Mouse (Mus musculus) stomach, embryonic 14.5 days (tissue): Measurements from ENCODE around the gene Sumf1. TPM values are rescaled to one million over a fixed set of nuclear protein-coding genes. Genes with fewer than 3 reads are reported as not detected.

Source experiments
- ATAC-seq: fragments of 200-750 bp; cut with Nextera tagmentation; 2 replicates; pipeline ENCODE4 v1.8.0; 2017; ENCODE audit warnings: low read depth, moderate TSS enrichment; ENCODE audit not compliant: insufficient number of reproducible peaks, insufficient read depth, low FRiP score
- H3K27ac ChIP-seq: fragments of 300-500 bp; sonication (generic); 2 replicates; pipeline ENCODE4 v1.5.1; 2014; ENCODE audit warnings: mild to moderate bottlenecking, low read length, moderate library complexity, mixed read lengths
- H3K27me3 ChIP-seq: fragments of 300-500 bp; sonication (generic); 2 replicates; pipeline ENCODE4 v1.6.1; 2014; ENCODE audit warnings: low read length, control low read depth, mixed read lengths; ENCODE audit not compliant: control insufficient read depth, insufficient read depth
- H3K36me3 ChIP-seq: fragments of 300-500 bp; sonication (generic); 2 replicates; pipeline ENCODE4 v1.6.1; 2014; ENCODE audit warnings: mild to moderate bottlenecking, control low read depth, low read length, moderate library complexity, mixed read lengths; ENCODE audit not compliant: control insufficient read depth, insufficient read depth
- H3K4me1 ChIP-seq: fragments of 300-500 bp; sonication (generic); 2 replicates; pipeline ENCODE4 v1.6.1; 2014; ENCODE audit warnings: low read length, control low read depth, mixed read lengths; ENCODE audit not compliant: control insufficient read depth, insufficient read depth
- H3K4me2 ChIP-seq: fragments of 300-500 bp; sonication (generic); replicated peaks from 2 replicates; pipeline ENCODE4 v1.6.1; 2014; ENCODE audit warnings: low read depth, low read length, control low read depth
- H3K4me3 ChIP-seq: fragments of 300-500 bp; sonication (generic); 2 replicates; pipeline ENCODE4 v1.5.1; 2014; ENCODE audit warnings: low read depth, low read length, control low read depth
- H3K9ac ChIP-seq: fragments of 300-500 bp; sonication (generic); replicated peaks from 2 replicates; pipeline ENCODE4 v1.6.1; 2014; ENCODE audit warnings: low read depth, mild to moderate bottlenecking, control low read depth, low read length, moderate library complexity, mixed read lengths
- H3K9me3 ChIP-seq: fragments of 300-500 bp; sonication (generic); 2 replicates; pipeline ENCODE4 v1.6.1; 2016; ENCODE audit warnings: low read depth, low read length, control low read depth; ENCODE audit not compliant: control insufficient read depth
- WGBS: fragments of 180-500 bp; shearing (Covaris S2); extraction: QIAGEN DNeasy Blood & Tissue Kit; methylation state at CpG from one replicate; pipeline ENCODE4 v1.1.7; 2014; 5-methylcytosine and 5-hydroxymethylcytosine counted together
- polyA plus RNA-seq: library from polyadenylated mRNA; unstranded; fragments of >200 nt; fragmentation: Nextera tagmentation; extraction: Ambion mirVana; gene quantifications from 2 replicates; pipeline ENCODE4 v1.2.1, GENCODE M21; 2014

Gene Sumf1
- polyA plus RNA-seq, 1 experiment from 2014 or later = 23.6 TPM

DNA sequence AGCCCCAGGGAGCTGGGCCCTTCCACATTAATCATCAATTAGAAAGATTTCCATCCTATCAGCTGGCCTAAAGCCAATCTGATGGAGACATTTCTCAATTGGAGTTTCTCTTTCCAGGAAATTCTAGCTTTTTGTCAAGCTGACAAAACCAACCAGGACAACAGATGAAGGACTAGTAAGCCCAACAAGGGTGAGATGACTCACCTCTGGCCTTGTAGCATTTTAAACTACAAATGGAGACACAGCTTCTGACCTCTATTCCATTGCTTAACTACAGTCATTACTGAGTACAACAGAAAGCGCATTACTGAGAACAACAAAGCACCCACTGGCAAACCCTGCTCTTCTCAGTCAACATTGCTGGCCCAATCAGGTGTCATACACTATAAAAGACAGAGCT is 49.1 kb downstream of the Sumf1 start:
- H3K27me3 ChIP-seq = no peaks in the 10 kb centered on the region
- H3K4me2 ChIP-seq = no peak overlapping the region
- H3K4me1 ChIP-seq = no peaks in the 10 kb centered on the region
- H3K9ac ChIP-seq = no peak overlapping the region
- H3K27ac ChIP-seq = no peak overlapping the region
- ATAC-seq = no peak
- H3K36me3 ChIP-seq = no peaks in the 10 kb centered on the region
- no peak overlapping the region for H3K4me3 ChIP-seq
- no peaks in the 10 kb centered on the region for H3K9me3 ChIP-seq
- WGBS = 88% methylated on average over 1 of the region's 1 CpGs

- WGBS = 92% methylated on average over 5 of the region's 5 CpGs
- H3K27me3 ChIP-seq = no peaks in the 10 kb centered on the region
- no peaks in the 10 kb centered on the region for H3K9me3 ChIP-seq
- H3K36me3 ChIP-seq = no peaks in the 10 kb centered on the region
- no peak overlapping the region for H3K27ac ChIP-seq
- ATAC-seq = no peak
- no peak overlapping the region for H3K4me2 ChIP-seq
- no peaks in the 10 kb centered on the region for H3K4me1 ChIP-seq
- H3K9ac ChIP-seq = no peak overlapping the region
- H3K4me3 ChIP-seq = no peak overlapping the region
Observed at GRCm38 (mm10) chr6:108132268-108132935, 53.0 kb downstream of the Sumf1 start.

DNA sequence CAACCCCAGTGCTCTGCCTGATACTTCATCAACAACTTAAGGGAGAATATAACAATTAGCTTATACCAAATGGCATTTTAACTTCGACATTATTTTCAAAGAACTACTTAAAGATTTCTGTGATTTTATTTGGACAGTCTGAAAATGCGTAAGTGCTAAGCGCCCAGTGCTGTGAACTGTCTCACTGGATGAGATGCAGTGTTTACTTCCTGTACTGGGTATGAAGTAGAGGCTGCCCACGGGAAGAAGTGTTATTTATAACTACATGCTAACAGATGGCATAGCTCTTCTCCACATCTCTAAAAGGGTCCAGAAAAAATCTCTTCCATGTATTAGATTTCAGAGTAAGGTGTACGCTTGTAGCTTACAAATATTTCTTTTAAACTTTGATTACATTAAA is 54.7 kb downstream of the Sumf1 start:
- H3K4me1 ChIP-seq = no peaks in the 10 kb centered on the region
- WGBS = 72% methylated on average over 5 of the region's 5 CpGs
- H3K4me2 ChIP-seq = no peak overlapping the region
- H3K27me3 ChIP-seq = no peaks in the 10 kb centered on the region
- H3K9me3 ChIP-seq = no peaks in the 10 kb centered on the region
- no peak for ATAC-seq
- no peak overlapping the region for H3K27ac ChIP-seq
- H3K36me3 ChIP-seq = no peaks in the 10 kb centered on the region
- no peak overlapping the region for H3K9ac ChIP-seq
- H3K4me3 ChIP-seq = no peak overlapping the region

DNA sequence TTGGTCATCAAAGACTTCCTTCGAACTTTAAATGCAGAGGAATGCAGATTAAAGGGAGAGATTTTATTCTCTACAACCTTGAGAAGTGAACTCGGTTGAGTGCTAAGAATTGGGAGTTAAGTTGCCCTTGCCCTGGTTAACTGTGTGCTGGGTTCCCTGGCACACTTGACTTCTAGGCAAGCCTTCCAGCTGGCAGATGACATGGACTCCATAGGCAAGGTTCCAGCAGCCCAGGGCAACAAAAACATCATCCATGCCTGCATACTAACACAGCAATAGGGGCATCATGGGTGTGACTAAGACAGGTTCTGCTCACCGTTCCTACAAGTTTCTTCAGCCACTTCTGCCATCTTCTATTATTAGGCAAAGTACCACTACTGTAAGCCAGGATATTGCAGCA is 58.8 kb downstream of the Sumf1 start:
- H3K9me3 ChIP-seq = no peaks in the 10 kb centered on the region
- no peak overlapping the region for H3K27ac ChIP-seq
- no peak overlapping the region for H3K9ac ChIP-seq
- H3K4me1 ChIP-seq = no peaks in the 10 kb centered on the region
- no peak overlapping the region for H3K4me2 ChIP-seq
- no peak for ATAC-seq
- no peaks in the 10 kb centered on the region for H3K27me3 ChIP-seq
- H3K4me3 ChIP-seq = no peak overlapping the region
- WGBS = 84% methylated on average over 3 of the region's 3 CpGs
- H3K36me3 ChIP-seq = no peaks in the 10 kb centered on the region

DNA sequence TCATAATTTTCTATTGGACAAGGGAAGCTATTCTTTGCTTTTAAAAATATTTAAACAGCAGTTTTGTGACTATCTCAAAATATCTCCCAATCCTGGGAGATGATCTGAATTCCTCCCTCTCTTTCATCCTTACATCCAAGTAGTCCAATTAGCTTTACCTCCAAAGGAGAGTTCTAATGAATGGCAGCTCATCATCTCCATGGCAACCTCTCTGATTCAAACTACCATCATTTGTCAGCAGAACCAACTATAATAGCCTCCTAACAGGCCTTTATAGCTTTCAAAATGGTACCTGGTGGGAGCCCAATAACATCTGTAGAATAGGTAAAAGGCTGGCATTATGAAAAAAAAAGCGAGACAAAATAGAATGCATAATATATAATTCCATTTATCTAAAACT is 59.9 kb downstream of the Sumf1 start:
- no peak overlapping the region for H3K4me3 ChIP-seq
- H3K36me3 ChIP-seq = no peaks in the 10 kb centered on the region
- H3K4me1 ChIP-seq = no peaks in the 10 kb centered on the region
- no peak overlapping the region for H3K4me2 ChIP-seq
- no peaks in the 10 kb centered on the region for H3K27me3 ChIP-seq
- no peaks in the 10 kb centered on the region for H3K9me3 ChIP-seq
- H3K27ac ChIP-seq = no peak overlapping the region
- no peak for ATAC-seq
- WGBS = 80% methylated on average over 1 of the region's 1 CpGs
- no peak overlapping the region for H3K9ac ChIP-seq

DNA sequence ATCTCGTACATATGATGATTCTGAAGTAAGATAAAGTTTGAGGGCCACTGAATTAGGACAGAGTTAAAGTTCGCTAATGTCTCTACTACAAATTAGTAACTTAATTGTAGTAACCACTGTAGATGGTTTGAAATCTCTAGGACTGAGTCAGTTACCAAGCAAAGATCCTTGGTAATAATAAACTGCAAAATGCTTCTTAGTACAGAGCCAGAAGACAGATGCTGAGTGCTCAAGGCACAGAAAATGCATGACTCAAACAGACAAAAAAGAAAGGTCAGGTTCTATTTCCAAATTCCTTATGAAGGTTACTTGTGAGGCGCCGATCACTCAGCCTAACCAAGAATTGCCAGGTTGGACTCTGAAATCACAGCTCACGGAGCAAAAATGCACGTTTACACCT is 67.5 kb downstream of the Sumf1 start:
- H3K27me3 ChIP-seq = no peaks in the 10 kb centered on the region
- 91% methylated on average over 6 of the region's 6 CpGs for WGBS
- H3K36me3 ChIP-seq = no peaks in the 10 kb centered on the region
- H3K4me3 ChIP-seq = no peak overlapping the region
- no peaks in the 10 kb centered on the region for H3K9me3 ChIP-seq
- ATAC-seq = no peak
- H3K9ac ChIP-seq = no peak overlapping the region
- no peaks in the 10 kb centered on the region for H3K4me1 ChIP-seq
- no peak overlapping the region for H3K27ac ChIP-seq
- no peak overlapping the region for H3K4me2 ChIP-seq

DNA sequence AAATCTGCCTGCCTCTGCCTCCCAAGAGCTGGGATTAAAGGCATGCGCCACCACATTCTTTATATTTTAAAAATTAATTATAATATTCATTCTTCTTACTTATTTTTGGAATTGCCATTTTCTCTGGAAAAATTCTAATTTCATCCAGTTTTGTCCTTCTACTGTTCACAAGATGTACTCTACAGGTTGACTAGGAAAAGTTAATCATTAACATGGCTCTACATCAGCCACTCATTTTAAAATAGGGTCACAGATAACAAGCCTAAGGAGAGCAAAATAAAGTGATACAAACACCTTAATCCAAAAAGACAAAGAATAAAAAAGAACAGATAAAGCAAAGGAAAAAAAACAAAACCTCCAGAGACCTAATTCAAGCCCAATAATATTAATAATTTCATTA is 70.4 kb downstream of the Sumf1 start:
- 89% methylated on average over 1 of the region's 1 CpGs for WGBS
- ATAC-seq = no peak
- no peaks in the 10 kb centered on the region for H3K4me1 ChIP-seq
- H3K27ac ChIP-seq = no peak overlapping the region
- no peak overlapping the region for H3K9ac ChIP-seq
- H3K36me3 ChIP-seq = no peaks in the 10 kb centered on the region
- H3K27me3 ChIP-seq = no peaks in the 10 kb centered on the region
- H3K4me3 ChIP-seq = no peak overlapping the region
- no peak overlapping the region for H3K4me2 ChIP-seq
- H3K9me3 ChIP-seq = no peaks in the 10 kb centered on the region

GRCm38 (mm10) chr6:108111693-108112092 is 73.7 kb downstream of the Sumf1 start:
- Histone ChIP-seq H3K4me3 (no peak overlapping the region), H3K36me3 (no peaks in the 10 kb centered on the region), H3K4me2 (no peak overlapping the region), H3K27me3 (no peaks in the 10 kb centered on the region), H3K9me3 (no peaks in the 10 kb centered on the region), H3K4me1 (no peaks in the 10 kb centered on the region), H3K9ac (no peak overlapping the region), H3K27ac (no peak overlapping the region)
- no peak for ATAC-seq

DNA sequence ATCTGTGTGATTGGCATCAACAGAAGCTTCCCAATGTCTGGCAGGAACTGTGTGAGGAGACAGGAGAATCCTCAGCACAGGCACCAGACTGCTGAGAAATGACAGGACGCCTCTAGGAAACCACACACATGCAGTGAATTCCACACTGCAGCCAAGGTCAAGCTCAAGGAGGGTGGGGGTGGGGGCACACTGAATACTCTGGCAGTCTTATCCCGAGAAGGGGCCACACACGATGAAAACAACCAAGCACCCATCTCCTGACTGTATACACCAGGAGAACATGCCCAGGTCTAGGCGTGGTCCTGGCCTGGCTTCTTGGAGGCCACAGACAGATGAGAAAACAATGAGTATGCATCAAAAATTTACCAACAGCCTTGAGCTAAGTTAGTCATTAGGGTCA is 75.0 kb downstream of the Sumf1 start:
- no peaks in the 10 kb centered on the region for H3K27me3 ChIP-seq
- no peaks in the 10 kb centered on the region for H3K36me3 ChIP-seq
- no peak overlapping the region for H3K4me3 ChIP-seq
- no peaks in the 10 kb centered on the region for H3K9me3 ChIP-seq
- H3K4me2 ChIP-seq = no peak overlapping the region
- no peak for ATAC-seq
- 64% methylated on average over 4 of the region's 4 CpGs for WGBS
- no peak overlapping the region for H3K27ac ChIP-seq
- no peak overlapping the region for H3K9ac ChIP-seq
- H3K4me1 ChIP-seq = no peaks in the 10 kb centered on the region
